Mouse (Mus musculus) spleen, postnatal 36 days (tissue): ENCODE results near the gene Gcnt2.
"Not testable (repeated sequence)": the region's sequence is repeated elsewhere in the genome, so short reads cannot be mapped to it uniquely, and the experiment has no call there.

Source experiments
- DNase-seq, 2 experiments: peaks; one replicate each; pipeline ENCODE4 v3.0.0; 2022; ENCODE audit warnings: low spot score in 2 of 2, mixed read lengths in 1 of 2

The Gcnt2 gene

DNA sequence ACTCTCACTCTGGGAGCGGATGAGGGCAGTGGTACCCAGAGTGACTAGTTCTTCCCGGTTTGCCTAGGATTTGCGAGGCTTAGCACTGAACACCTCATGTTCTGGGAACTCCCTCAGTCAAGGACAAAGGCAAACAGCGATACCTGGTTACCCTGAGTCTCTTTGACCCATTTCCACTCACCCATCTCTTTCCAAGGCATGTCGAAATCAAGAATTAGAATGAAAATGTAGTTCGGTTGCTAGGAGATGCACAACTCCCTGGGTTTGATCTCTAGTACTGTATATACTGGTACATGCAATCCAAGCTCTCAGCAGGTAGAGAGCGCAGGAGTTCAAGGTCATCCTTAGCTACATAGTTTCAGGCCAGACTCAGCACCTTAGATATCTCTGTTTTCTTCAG lies 47.0 kb downstream of the Gcnt2 start:
- no peak for DNase-seq

DNA sequence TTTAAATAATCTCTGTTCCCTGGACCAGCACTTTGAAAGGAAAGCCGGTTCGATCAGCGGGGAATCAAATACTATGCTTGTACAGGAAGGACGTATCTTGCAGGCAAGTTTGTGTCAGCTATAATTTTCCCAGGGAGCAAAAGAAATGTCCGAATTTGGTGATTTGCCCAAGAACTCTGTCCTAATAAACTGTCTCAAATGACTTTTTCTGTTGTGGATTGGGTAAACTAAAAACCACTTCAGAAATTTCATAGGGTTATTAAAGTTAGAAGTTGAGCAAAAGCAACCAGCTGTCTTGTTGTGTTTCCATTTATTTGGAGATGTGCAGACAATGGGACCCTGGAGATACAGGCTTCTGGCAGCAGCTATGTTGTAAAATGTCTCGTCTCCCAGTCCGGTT lies 47.7 kb downstream of the Gcnt2 start:
- no peak for DNase-seq

DNA sequence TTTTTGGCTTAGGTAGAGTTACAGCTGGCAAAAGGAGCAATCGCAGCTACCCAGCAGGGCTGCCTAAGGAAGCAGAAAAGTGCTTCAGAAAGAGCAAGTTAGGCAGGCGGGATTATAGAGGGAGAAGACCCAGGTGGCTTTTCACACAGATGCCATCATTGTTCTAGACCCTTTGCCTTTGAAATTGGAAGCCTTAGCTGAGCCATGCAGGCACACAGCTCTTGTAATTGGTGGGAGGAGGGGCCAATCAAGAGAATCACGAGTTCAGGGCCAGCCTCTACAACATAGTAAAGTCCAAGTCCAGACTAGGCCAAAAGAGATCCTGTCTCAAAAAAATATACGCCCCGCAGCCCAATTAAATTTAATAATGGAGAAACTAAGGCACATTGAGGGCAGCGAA lies 48.5 kb downstream of the Gcnt2 start:
- DNase-seq, result no peak

DNA sequence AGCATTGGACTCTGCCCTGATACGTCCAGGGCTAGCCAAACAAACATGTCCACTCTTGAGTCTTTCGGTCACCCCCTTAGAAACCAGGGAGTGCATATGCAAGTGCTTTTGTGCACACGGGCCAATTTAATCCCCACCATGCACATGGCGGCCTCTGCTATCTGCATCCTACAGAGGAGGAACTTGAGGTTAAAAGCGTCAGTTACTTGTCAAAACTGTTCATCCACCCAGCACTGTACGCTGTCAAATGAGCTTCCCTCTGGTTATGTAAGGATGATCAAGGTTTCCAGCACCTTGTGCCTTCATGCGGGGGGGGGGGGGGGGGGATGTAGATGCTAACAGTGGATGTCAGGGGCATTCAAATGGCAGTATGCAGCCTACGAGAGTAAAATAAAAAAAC lies 49.5 kb downstream of the Gcnt2 start:
- no peak for DNase-seq

DNA sequence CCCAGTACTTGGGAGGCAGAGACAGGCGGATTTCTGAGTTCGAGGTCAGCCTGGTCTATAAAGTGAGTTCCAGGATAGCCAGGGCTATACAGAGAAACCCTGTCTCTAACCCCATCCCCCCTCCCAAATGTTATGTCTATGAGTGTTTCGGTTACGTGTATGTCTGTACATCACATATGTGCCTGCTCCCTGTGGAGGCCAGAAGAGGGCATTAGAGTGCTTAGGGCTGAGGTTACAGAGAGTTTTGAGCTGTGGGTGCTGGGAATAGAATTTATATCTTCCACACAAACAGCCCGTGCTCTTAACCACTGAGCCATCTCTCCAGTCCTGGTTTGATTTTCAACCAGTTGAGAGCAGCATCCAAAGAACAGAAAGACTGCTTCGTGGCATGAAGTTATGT lies 50.5 kb downstream of the Gcnt2 start:
- no peak for DNase-seq

DNA sequence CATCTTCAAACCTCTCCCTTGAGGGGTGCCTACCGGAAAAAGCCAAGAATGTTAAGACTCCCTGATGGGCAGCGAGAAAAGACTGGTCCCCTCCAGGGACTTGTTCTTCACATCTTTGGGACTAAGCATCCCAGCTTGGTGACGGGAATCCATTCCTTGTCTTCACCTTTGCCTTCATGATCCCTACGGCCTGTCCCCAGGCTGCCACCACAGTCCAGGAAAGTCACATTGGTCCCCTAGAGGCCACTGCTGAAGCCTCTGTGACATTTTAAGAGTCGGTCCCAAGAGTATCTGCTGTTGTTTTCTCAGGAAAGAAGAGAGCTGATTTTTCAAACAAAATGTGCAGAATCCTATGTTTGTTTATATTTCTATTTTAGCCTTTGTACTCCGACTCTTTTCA lies 52.4 kb downstream of the Gcnt2 start:
- DNase-seq, result no peak

DNA sequence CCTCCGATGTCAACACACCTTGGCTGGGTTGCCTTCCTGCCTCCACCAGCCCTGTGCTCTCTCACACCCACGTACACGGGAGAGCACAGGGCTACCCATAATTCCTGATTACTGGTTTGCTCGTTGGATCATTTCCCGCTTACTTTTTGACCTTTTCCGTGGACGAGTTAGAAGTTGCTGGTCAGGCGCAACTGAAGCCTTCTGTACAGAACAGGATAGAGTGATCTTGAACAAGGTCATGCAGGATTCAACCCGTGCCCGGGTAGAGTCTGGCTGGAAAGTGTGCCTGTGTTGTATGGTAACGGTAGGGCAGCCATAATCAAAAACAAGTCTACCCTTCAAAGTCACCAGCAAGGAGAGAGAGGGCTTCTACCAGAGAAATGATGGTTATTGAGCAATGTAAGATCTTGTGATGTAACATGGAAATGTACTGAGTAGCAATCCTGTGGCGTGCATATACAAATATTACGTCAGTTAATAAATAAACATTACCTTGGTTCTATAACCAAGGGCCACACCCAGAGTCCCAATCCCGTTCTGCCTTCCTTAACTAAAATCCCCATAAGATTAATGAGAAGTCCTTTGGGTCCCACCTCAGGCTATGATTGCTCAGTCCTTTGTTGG lies 54.0 kb downstream of the Gcnt2 start:
- DNase-seq, result no peak

DNA sequence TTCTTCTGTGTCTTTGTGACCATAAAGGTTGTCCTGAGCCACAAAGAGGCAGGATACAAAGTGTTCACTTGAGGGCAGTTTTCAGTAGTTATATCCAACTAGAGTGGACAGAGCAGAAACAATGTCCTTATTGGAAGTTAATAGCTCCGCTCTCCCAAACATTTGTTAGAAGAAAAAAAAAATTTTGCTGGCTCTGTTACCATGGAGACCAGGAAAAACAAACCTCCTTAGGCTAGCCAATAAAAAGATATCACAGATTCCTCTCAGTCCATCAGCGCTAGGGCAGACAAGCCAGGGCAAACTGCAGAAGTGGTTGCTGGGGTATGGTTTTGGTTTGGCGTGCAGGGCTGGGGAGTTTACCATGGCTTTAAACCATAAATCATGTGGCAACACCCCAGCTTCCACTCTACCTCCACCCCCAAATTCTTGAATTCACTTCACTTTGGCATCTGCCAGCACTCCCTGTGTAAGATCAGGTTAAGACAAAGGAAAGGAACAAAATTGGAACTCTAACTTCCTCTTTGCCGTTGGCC lies 54.6 kb downstream of the Gcnt2 start:
- DNase-seq, result no peak

DNA sequence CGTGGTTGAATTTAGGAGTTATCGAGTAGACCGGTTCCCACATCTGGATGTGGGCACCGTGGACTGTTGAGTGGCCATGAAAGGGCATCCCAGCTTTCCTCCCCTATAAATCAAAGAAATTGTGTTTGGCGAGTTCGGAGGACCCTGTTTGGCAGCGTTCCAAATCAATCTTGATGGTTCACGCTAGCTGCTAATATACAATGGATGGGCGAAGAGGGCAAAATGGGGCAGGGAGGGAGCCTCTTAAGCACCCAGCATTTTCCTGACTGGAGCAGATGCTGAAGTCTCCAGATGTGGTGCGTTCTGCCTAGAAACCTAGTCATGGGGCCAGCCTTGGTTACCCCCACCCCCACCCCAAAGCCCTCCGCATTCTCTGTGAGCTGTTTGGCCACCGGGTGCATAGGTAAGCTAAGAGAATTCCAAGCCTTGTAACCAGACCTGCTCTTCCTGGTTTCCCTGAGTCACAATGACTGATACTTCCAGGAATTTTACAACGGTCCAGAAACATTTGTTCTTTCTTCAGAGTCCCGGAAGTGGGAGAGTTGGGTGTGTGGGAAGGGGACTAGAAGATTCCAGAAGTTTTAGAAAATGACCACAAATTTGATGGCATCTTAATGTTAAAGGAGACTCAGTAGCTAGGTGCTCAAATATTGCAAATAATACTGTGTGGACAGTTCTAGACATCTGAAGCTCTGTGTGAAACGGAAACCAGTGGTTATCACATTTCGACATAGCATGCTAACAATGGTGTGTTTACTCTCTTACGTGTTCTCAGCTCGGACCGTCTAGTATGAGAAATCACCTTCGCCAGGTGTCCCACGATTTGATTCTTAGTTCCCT lies 57.0 kb downstream of the Gcnt2 start:
- no peak for DNase-seq

DNA sequence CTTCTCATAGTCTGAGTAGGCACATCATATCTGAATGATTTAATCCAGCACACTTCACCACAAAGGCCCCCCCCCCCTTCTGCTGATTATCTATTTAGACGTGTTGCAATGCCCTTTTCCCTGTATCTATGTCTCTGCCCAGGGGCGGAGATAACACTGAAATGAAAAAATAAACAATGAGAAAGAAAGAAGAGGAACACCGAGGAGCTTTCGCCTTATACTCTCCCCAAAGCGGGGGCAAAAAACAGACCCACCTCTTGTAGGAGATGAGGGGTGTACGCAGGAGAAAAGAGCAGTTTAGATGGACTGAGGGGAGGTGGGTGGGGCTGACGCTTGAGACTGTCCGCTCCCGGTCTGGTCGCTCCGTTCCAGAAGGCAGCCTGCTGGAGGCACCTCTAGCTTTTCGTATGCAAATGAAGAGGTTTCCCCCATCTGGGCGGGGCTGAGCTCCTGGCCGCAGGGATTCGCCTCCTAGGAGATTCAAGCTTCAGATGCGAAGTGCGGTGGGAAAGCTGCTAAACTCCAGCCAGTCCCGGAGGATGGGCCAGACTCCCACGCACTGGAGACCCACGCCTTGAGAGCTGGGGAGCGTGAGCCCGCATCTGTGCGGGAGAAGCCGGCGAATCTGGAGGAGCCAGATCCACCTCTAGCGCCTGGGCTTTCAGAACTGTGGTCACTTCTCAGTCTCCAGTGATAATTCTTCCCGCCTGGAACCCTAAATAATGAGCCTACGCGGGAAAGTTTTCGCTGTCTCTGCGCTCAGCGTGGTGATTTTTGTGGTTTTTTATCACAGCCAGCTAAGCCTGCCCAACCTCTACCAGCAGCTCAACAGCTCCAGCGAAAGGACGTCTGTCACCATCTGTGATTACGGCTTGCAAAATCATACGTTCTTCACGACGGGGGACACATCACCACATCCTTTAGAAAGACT lies 57.9 kb downstream of the Gcnt2 start:
- DNase-seq, result peak; percentile 6 to 22

DNA sequence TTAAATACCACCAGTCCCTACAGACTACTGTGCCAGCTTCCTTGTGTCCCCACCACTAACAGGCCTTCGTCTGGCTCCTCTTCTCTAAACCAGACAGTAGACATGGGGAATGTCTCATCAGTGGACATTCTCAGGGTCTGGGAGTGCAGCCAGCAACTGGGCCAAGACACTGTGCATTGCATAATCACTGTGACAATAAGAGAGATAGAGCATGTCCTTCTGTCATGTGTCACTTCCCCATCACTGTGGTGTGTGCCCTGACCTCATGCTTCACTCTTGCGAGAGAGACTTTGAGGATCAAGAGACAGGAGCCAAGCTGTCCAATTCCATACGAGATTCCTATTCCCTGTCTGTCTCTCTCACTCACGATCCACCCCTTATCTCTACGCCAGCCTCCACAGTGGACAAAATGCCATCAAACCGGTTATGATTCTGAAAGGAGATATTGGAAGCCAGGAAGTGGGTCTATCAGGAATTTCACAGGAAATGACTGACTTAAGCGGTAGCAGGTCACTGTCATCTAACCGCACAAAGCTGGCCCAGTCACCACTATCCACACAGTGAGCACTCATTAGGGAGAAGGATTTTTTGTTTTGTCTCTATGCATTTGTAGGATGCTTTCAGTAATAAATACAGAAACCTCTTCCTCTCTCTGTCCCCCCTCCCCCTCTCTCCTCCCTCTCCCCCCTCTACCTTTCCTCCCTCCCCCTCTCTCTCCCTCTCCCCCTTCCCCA lies 61.9 kb downstream of the Gcnt2 start:
- peak; percentile 10 to 44 for DNase-seq

DNA sequence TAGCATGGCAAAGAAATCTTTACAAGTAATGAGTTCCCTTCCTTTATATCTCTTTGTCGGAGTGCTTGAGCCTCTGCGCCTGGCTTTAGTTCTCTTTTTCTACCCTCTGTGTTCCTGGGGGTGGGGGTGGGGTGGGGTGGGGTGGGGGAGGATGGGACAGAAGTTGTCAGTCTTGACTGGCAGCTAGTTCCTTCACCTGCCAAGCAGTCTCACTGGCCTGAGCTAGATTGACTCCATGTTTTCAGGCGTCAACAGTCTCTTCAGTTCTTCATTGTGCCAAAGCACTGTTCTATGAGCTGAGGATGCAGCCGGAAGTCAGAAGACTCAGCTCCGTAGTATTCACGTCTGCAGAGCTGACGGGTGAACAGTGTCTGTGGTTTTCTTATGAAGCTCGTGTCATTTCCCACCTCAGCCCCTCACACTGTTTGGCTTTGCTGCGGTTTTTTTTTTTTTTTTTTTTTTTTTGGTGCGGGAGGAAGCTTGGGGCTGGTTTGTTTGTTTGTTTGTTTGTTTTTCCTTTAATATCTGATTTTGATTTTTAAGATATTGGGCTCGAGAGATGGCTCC lies 62.8 kb downstream of the Gcnt2 start:
- no peak for DNase-seq

DNA sequence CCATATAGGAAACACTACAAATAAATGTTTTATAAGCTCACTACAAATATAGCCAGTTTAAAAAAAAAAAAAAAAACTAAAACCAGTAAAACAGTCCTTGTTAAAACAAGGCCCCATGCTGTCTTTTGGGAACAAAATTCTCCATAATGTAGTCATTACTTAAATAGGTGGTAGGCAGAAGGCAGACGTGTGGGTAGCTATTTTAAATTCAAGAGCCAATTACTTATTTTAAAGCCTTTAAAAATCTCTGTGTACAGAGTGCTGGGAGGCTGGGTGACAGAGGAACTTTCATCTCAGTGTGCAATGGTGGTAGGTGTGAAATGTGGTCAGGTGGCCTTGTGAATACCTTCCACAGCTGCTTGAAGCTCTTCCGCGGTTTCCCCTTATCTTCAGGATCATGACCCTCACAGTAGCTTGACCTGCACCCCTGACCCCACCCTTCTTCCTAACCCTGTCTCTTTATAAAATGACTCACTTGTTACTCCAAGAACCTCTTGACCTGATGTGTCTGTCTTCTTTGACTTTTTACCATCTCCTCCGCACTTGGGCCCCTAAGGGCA lies 64.3 kb downstream of the Gcnt2 start:
- no peak for DNase-seq

DNA sequence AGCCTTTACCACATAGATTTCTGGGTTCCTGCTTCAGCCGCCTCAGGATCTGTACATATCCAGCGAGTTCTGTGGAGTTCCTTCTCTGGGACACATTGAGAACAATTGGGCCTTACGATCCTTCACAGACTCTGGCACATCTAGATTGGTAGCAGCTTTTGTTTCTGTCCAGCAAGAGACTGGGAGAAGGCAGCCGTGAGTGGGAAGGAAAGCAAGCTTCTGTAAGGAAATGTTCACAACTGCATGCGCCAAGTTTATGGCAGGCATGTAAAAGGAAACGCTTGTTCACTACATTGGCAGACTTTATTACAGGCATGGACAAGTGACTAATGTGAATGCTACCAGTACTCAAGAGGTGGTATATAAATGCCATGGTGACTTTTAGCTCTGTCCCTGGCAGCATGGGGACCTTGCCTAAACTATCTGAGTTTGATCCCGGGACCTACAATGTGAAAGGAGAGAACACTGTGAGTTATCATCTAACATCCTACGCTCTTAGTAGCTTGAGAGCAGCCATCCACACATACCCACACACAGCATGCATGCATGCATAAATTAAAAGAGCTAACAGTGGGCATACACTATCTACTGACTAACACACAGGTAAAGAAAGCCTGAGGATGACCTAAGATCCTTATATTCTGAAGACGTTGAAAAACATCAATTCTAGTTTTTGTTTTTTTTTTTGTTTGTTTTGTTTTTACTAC lies 68.8 kb downstream of the Gcnt2 start:
- DNase-seq, result no peak

DNA sequence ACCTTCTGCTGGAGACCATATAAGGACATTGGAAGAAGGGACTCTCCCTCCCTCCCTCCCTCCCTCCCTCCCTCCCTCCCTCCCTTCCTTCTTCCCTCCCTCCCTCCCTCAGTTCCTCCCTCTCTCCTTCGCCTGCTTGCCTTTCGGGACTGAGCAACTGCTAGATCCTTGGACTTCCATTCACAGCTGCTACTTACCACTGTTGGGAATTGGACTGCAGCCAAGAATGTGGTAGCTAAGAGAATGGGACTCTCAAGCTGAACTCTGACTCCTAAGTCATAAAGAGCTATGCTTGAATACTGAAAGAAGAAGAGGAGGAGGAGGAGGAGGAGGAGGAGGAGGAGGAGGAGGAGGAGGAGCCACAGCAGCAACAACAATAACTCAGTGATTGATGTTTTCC lies 72.3 kb downstream of the Gcnt2 start:
- DNase-seq, result not testable (repeated sequence)

DNA sequence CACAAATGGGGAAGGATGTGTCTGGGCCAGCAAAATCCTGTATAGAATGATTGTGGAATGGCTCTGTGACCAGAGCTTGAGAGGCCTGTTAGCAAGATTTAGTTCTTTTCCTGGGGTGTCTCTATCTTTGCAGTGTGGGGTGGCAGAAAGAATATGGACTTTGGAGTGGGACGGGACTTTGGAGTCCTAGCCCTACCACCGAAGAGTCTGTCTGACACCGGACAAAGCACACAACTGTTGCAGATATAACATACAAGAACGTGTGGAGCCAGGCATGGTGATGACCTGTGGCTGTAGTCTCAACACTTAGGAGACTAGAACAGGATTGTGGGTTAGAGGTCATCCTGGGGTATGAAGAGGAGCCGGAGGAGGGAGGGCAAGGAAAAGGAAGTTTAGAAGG lies 73.0 kb downstream of the Gcnt2 start:
- DNase-seq, result no peak

DNA sequence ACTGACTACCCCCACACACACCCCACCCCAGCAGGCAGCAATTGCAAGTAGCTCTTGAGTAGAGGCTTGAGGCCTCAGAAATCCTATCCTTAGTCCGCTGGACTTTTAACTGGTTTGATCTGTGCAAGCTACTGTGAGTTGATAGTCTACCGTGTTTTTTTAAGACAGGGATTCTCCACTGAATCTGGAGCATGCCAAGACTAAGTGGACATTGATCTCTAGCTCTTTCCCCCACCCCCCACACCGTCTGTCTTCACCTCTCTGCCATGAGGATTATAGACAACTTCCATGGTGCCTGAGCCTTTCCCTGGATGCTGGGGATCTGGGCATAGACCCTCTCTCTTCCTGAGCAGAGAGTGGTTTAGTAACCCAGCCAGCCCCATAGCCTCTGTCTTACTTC lies 74.8 kb downstream of the Gcnt2 start:
- no peak for DNase-seq

DNA sequence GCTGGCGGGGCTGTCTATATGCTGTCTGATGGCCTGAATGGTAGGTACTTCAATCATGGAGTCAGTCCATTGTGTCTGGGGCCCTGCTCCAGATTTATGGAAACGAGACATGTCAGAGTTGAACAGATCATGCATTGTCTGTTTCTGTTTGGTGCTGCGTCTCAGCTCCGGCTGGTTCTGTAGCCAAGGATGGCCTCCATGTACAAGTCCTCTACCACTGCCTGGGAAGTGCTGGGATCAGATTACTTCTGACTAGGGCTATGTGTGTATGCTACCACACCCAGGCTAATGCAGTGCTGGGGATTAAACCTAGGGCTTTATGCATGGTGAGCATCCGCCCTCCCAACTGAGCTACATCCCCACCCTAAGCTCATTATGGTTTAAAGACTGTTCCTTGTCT lies 78.0 kb downstream of the Gcnt2 start:
- DNase-seq, result no peak

DNA sequence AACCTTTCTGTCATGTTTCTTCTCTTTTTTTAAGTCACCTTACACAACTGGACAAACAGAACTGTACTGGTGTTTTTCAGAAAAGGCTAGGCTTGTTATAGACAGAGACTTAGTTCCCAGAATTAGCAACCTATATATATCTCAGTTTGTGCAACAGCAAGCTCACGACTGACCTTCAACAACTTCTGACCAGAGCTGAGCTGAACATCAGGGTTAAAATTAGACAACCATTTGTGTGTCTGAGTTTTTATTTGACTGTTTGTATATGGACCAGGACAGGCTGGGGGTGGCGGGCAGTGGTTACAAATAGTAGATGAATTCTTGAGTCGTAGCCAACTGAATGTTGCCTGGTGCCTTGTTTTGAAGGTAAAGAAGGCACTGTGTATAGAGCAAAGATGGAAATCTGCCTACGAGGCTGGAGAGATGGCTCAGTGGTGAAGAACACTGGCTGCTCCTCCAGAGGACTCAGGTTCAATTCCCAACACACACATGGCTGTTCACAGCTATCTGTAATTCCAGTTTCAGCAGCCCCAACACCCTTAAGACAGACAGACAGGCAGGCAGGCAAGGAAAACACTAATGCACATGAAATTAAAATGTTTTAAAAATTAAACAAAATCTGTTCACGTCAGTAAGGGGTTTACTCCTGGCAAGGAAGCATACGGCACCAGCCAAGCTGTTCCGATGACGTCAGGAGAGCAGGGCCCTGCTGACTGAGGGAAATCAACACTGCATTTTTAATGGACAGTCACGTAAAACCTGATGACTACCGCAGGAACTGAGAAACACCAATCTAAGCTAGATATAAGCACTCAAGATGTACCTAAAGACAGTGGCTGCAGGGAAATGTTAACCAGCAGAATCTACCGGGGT lies 79.2 kb downstream of the Gcnt2 start:
- no peak for DNase-seq
